1 mouse cellular context compared by ENCODE assay signal in the genomic region with DNA sequence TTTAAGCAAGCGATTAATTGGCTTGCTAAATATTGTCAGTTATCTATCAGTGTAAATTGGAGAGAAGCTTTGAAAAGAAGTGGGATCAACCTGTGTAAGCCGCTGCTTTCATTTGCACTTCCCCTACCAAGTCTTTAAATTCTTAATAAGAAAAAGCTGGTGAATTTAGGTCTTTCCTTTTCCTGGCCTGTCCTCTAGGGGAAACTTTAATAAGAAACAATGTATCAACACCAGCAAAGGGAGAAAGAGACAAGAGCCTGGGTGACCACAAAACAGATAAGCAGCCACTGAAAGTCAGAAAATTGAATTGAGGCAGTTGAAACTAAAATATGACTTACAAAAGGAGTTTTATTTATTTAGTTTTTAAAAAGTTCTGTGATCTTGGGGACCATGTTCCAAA.
TF ChIP-seq lines count a peak whose summit lies in the region.

No protein-coding gene starts in this region.

TF ChIP-seq in MEL, 35 proteins besides CTCF, POLR2A, EP300 and RAD21 (continued from another document):
- TF ChIP-seq CHD1 (IDR thresholded peaks at IDR 0.05; ENCODE audit: low read depth, low read length) = no peak
- no peak for TF ChIP-seq POLR2AphosphoS5 (IDR thresholded peaks at IDR 0.05; ENCODE audit: borderline replicate concordance, low read depth, low read length)
- no peak for TF ChIP-seq MEF2A (IDR thresholded peaks at IDR 0.05; ENCODE audit: extremely low read depth, insufficient replicate concordance, low read depth, low read length, poor library complexity, severe bottlenecking)
- no peak for TF ChIP-seq POLR2AphosphoS2 (IDR thresholded peaks at IDR 0.05; ENCODE audit: low read length)
- no peak for TF ChIP-seq ZNF384 (IDR thresholded peaks at IDR 0.05; ENCODE audit: low read depth, low read length)
- TF ChIP-seq ELF1 (IDR thresholded peaks at IDR 0.05; ENCODE audit: low read depth, low read length) = no peak
- TF ChIP-seq ZMIZ1 (IDR thresholded peaks at IDR 0.05; ENCODE audit: low read depth, low read length) = no peak
- TF ChIP-seq RCOR1 (IDR thresholded peaks at IDR 0.05; ENCODE audit: low read depth, low read length) = no peak
- no peak for TF ChIP-seq MYB (IDR thresholded peaks at IDR 0.05; ENCODE audit: low read depth, low read length)
TF ChIP-seq in MEL: peak in this region for 0.
